ENCODE assay signal across 9 mouse cellular contexts in genomic region chr16:78156138-78156875, GRCm38 (mm10).
A peak's percentile ranks its signal among the peaks of the same experiment; 100 is the strongest.
DNase-seq lines count a peak whose midpoint lies in the region; ATAC-seq and TF ChIP-seq lines count a peak whose summit lies in the region.
"Had no signal": no experiment of that assay in that cellular context is flagged by ENCODE, and none has a peak within 500 bp of the region (broad histone marks: within the 10 kb centered on the region; RNA-seq: fewer than 3 reads in every experiment).

No protein-coding gene starts in this region.

- WGBS in limb, embryonic 11.5 days = 54% methylated on average over 7 of the region's 7 CpGs
- 64% methylated on average over 7 of the region's 7 CpGs for WGBS in limb, embryonic 10.5 days
- 28% methylated on average over 7 of the region's 7 CpGs for WGBS in stomach, postnatal 0 days

- H3K4me2 ChIP-seq in limb, embryonic 11.5 days (ENCODE audit: low read depth, severe bottlenecking) = no peak overlapping the region
- no peak overlapping the region for H3K4me2 ChIP-seq in stomach, postnatal 0 days (replicated peaks; ENCODE audit: low read depth)
- H3K4me2 ChIP-seq: limb, embryonic 12.5 days had no signal

- TF ChIP-seq CTCF in stomach, postnatal 0 days (IDR thresholded peaks at IDR 0.05; ENCODE audit: low read depth) = peak; percentile 86

- H3K9ac ChIP-seq in limb, embryonic 11.5 days (ENCODE audit: low read length) = no peak overlapping the region
- no peak overlapping the region for H3K9ac ChIP-seq in stomach, postnatal 0 days (ENCODE audit: low read length)
- H3K9ac ChIP-seq: limb, embryonic 12.5 days had no signal

- no peaks in the 10 kb centered on the region for H3K36me3 ChIP-seq in limb, embryonic 11.5 days (ENCODE audit: control insufficient read depth, insufficient read depth, low read length)
- H3K36me3 ChIP-seq in limb, embryonic 10.5 days = no peaks in the 10 kb centered on the region
- H3K36me3 ChIP-seq in stomach, postnatal 0 days (ENCODE audit: control insufficient read depth, insufficient read depth, low read length) = no peaks in the 10 kb centered on the region
- H3K36me3 ChIP-seq: limb, embryonic 12.5 days had no signal

- H3K9me3 ChIP-seq in limb, embryonic 11.5 days (ENCODE audit: control insufficient read depth, low read length) = no peaks in the 10 kb centered on the region
- H3K9me3 ChIP-seq in limb, embryonic 10.5 days (replicated peaks) = no peaks in the 10 kb centered on the region
- no peaks in the 10 kb centered on the region for H3K9me3 ChIP-seq in stomach, postnatal 0 days (ENCODE audit: control insufficient read depth, low read length)
- H3K9me3 ChIP-seq: limb, embryonic 12.5 days had no signal

- no peak for ATAC-seq in limb, embryonic 11.5 days (ENCODE audit: insufficient number of reproducible peaks, low FRiP score, low TSS enrichment, low read depth)
- no peak for ATAC-seq in stomach, postnatal 0 days (ENCODE audit: low FRiP score, low TSS enrichment)

- peak; percentile 36 for DNase-seq in limb, embryonic 11.5 days (ENCODE audit: low spot score)
- DNase-seq in limb, embryonic 10.5 days (ENCODE audit: low spot score) = no peak
- DNase-seq in cerebellum, postnatal 36 days = peak; percentile 33 to 36
- DNase-seq in gastrocnemius, postnatal 10 days = peak; percentile 10
- peak; percentile 11 for DNase-seq in kidney, postnatal 36 days
- DNase-seq in lung, postnatal 4 days = peak; percentile 13 to 23
- no peak for DNase-seq in stomach, postnatal 0 days (ENCODE audit: low spot score)
- no peak for DNase-seq in thymus, postnatal 25 days

- no peaks in the 10 kb centered on the region for H3K4me1 ChIP-seq in limb, embryonic 11.5 days (ENCODE audit: control insufficient read depth, insufficient read depth, low read length)
- H3K4me1 ChIP-seq in limb, embryonic 10.5 days = no peaks in the 10 kb centered on the region; the same call in 1 of the 2 replicates
- no peaks in the 10 kb centered on the region for H3K4me1 ChIP-seq in stomach, postnatal 0 days (replicated peaks; ENCODE audit: control insufficient read depth, insufficient read depth)

- H3K27ac ChIP-seq in limb, embryonic 11.5 days (replicated peaks; ENCODE audit: low read depth, low read length) = no peak overlapping the region
- no peak overlapping the region for H3K27ac ChIP-seq in limb, embryonic 10.5 days
- H3K27ac ChIP-seq in stomach, postnatal 0 days (replicated peaks) = no peak overlapping the region
- H3K27ac ChIP-seq: limb, embryonic 12.5 days had no signal

- no peak overlapping the region for H3K4me3 ChIP-seq in limb, embryonic 11.5 days (ENCODE audit: low read depth, low read length)
- no peak overlapping the region for H3K4me3 ChIP-seq in limb, embryonic 10.5 days
- no peak overlapping the region for H3K4me3 ChIP-seq in stomach, postnatal 0 days (ENCODE audit: low read depth, low read length)
- H3K4me3 ChIP-seq: limb, embryonic 12.5 days had no signal

- H3K27me3 ChIP-seq in limb, embryonic 11.5 days (ENCODE audit: control insufficient read depth, insufficient read depth, low read length) = no peaks in the 10 kb centered on the region
- H3K27me3 ChIP-seq in limb, embryonic 10.5 days (ENCODE audit: low read depth, poor library complexity, severe bottlenecking) = no peaks in the 10 kb centered on the region
- H3K27me3 ChIP-seq in stomach, postnatal 0 days (ENCODE audit: control insufficient read depth, insufficient read depth, low read length) = no peaks in the 10 kb centered on the region
- H3K27me3 ChIP-seq: limb, embryonic 12.5 days had no signal

- TF ChIP-seq EP300 in stomach, postnatal 0 days (optimal IDR thresholded peaks at IDR 0.05) = no peak

Comparison
In these comparisons a context has a peak if more than half of its experiments do, and no peak if none do; other contexts are left out.
1. DNase-seq: peak in limb, embryonic 11.5 days (single experiment), cerebellum, postnatal 36 days (2 of 2), gastrocnemius, postnatal 10 days (single experiment), kidney, postnatal 36 days (2 of 2) and lung, postnatal 4 days (2 of 2); none in limb, embryonic 10.5 days (single experiment), stomach, postnatal 0 days (single experiment) and thymus, postnatal 25 days (single experiment).